Mouse (Mus musculus): ENCODE measurements around the gene Bclaf3. TPM values are rescaled to one million over a fixed set of nuclear protein-coding genes. Genes with fewer than 3 reads are reported as not detected.
"Not testable (repeated sequence)": the region's sequence is repeated elsewhere in the genome, so short reads cannot be mapped to it uniquely, and the experiment has no call there.

The Bclaf3 gene
- polyA plus RNA-seq, 1 experiment from 2014 or later = 18.4 TPM

DNA sequence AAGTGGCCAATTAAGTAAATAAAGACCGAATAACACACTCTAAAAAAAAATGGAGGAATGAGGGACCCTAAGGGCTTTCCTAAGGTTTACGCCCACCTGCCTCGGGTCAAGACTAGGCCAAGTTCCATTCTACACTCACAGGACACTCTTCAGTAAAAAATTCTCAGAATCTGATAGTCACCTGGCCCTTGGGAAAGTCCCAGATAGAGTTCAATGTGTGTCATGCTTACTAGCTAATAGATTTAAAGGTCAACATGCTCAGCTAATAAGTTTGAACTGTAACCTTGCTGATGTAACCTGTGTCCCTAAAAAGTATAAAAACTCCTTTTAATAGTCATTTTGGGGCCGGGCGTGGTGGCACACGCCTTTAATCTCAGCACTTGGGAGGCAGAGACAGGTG lies 10.9 kb upstream of the Bclaf3 start:
- H3K9me3 ChIP-seq (ENCODE audit: control insufficient read depth, low read length) = no peaks in the 10 kb centered on the region
- no peaks in the 10 kb centered on the region for H3K4me1 ChIP-seq (replicated peaks; ENCODE audit: control insufficient read depth, insufficient read depth, low read length)
- H3K27me3 ChIP-seq (replicated peaks; ENCODE audit: control insufficient read depth, insufficient read depth, low read length) = no peaks in the 10 kb centered on the region
- H3K9ac ChIP-seq (ENCODE audit: low read length) = no peak overlapping the region
- DNase-seq (ENCODE audit: low spot score) (no peak), ATAC-seq (replicated peaks; ENCODE audit: low FRiP score, low TSS enrichment, low read depth) (no peak)
- H3K36me3 ChIP-seq (ENCODE audit: control insufficient read depth, insufficient read depth, low read length) = no peaks in the 10 kb centered on the region
- no peak overlapping the region for H3K4me3 ChIP-seq (ENCODE audit: low read depth, low read length)
- WGBS = 85% methylated on average over 6 of the region's 6 CpGs
- H3K4me2 ChIP-seq (ENCODE audit: low read length) = no peak overlapping the region
- H3K27ac ChIP-seq (ENCODE audit: low read depth) = no peak overlapping the region

DNA sequence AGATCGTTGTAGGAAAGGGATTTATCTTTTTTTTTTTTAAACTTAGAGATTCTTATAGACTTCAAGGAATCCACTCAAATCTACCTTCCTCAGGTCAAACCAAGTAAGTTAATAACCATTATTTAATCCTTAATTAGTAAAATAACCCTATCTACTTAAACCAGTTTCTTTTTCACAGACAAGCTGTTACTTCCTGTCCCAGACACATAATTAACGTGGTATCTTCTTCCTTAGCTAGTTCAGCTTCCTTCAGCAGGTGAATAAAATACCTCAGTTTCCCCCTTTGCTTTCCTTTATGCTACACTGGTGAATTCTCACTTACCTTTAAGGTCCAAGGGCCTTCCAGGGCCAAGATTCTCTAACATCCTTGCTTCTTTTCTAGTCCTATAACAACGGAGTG lies 4.7 kb upstream of the Bclaf3 start:
- Histone ChIP-seq H3K4me3 (ENCODE audit: low read depth, low read length) (no peak overlapping the region), H3K4me1 (replicated peaks; ENCODE audit: control insufficient read depth, insufficient read depth, low read length) (no peaks in the 10 kb centered on the region), H3K4me2 (ENCODE audit: low read length) (no peak overlapping the region), H3K9me3 (ENCODE audit: control insufficient read depth, low read length) (no peaks in the 10 kb centered on the region), H3K27ac (ENCODE audit: low read depth) (no peak overlapping the region), H3K27me3 (replicated peaks; ENCODE audit: control insufficient read depth, insufficient read depth, low read length) (no peaks in the 10 kb centered on the region), H3K9ac (ENCODE audit: low read length) (no peak overlapping the region), H3K36me3 (ENCODE audit: control insufficient read depth, insufficient read depth, low read length) (no peaks in the 10 kb centered on the region)
- no peak for ATAC-seq (replicated peaks; ENCODE audit: low FRiP score, low TSS enrichment, low read depth)
- WGBS = 69% methylated on average over 3 of the region's 3 CpGs
- DNase-seq (ENCODE audit: low spot score) = no peak

GRCm38 (mm10) chrX:159522651-159523050 lies 3.8 kb upstream of the Bclaf3 start:
- Histone ChIP-seq H3K4me1 (replicated peaks; ENCODE audit: control insufficient read depth, insufficient read depth, low read length) (no peaks in the 10 kb centered on the region), H3K36me3 (ENCODE audit: control insufficient read depth, insufficient read depth, low read length) (no peaks in the 10 kb centered on the region), H3K9me3 (ENCODE audit: control insufficient read depth, low read length) (no peaks in the 10 kb centered on the region), H3K27me3 (replicated peaks; ENCODE audit: control insufficient read depth, insufficient read depth, low read length) (no peaks in the 10 kb centered on the region), H3K4me3 (ENCODE audit: low read depth, low read length) (no peak overlapping the region), H3K27ac (ENCODE audit: low read depth) (no peak overlapping the region), H3K4me2 (ENCODE audit: low read length) (no peak overlapping the region), H3K9ac (ENCODE audit: low read length) (no peak overlapping the region)
- WGBS = 76% methylated on average over 4 of the region's 4 CpGs
- no peak for DNase-seq (ENCODE audit: low spot score)
- ATAC-seq (replicated peaks; ENCODE audit: low FRiP score, low TSS enrichment, low read depth) = no peak

GRCm38 (mm10) chrX:159532427-159532810 lies 5.9 kb downstream of the Bclaf3 start:
- Histone ChIP-seq H3K9me3 (ENCODE audit: control insufficient read depth, low read length) (no peaks in the 10 kb centered on the region), H3K4me3 (ENCODE audit: low read depth, low read length) (peak overlapping the region; percentile 51), H3K9ac (ENCODE audit: low read length) (peak overlapping the region; percentile 55), H3K36me3 (ENCODE audit: control insufficient read depth, insufficient read depth, low read length) (no peaks in the 10 kb centered on the region), H3K4me1 (replicated peaks; ENCODE audit: control insufficient read depth, insufficient read depth, low read length) (no peaks in the 10 kb centered on the region), H3K27ac (ENCODE audit: low read depth) (peak overlapping the region; percentile 64; the same call in 1 of the 2 replicates), H3K4me2 (ENCODE audit: low read length) (peak overlapping the region; percentile 48), H3K27me3 (replicated peaks; ENCODE audit: control insufficient read depth, insufficient read depth, low read length) (no peaks in the 10 kb centered on the region)
- peak; percentile 96 for DNase-seq (ENCODE audit: low spot score)
- peak; percentile 98 for ATAC-seq (replicated peaks; ENCODE audit: low FRiP score, low TSS enrichment, low read depth)
- WGBS = 10% methylated on average over 36 of the region's 38 CpGs

- Histone ChIP-seq H3K9ac (ENCODE audit: low read length) (peak overlapping the region; percentile 55), H3K4me3 (ENCODE audit: low read depth, low read length) (peak overlapping the region; percentile 51), H3K36me3 (ENCODE audit: control insufficient read depth, insufficient read depth, low read length) (no peaks in the 10 kb centered on the region), H3K4me1 (replicated peaks; ENCODE audit: control insufficient read depth, insufficient read depth, low read length) (no peaks in the 10 kb centered on the region), H3K27me3 (replicated peaks; ENCODE audit: control insufficient read depth, insufficient read depth, low read length) (no peaks in the 10 kb centered on the region), H3K9me3 (ENCODE audit: control insufficient read depth, low read length) (no peaks in the 10 kb centered on the region), H3K4me2 (ENCODE audit: low read length) (peak overlapping the region; percentile 48), H3K27ac (ENCODE audit: low read depth) (peak overlapping the region; percentile 64; the same call in 1 of the 2 replicates)
- 21% methylated on average over 23 of the region's 56 CpGs for WGBS
- DNase-seq (ENCODE audit: low spot score) = peak; percentile 57
- peak; percentile 80 for ATAC-seq (replicated peaks; ENCODE audit: low FRiP score, low TSS enrichment, low read depth)
Measured at GRCm38 (mm10) chrX:159532811-159533462, 6.4 kb downstream of the Bclaf3 start.

DNA sequence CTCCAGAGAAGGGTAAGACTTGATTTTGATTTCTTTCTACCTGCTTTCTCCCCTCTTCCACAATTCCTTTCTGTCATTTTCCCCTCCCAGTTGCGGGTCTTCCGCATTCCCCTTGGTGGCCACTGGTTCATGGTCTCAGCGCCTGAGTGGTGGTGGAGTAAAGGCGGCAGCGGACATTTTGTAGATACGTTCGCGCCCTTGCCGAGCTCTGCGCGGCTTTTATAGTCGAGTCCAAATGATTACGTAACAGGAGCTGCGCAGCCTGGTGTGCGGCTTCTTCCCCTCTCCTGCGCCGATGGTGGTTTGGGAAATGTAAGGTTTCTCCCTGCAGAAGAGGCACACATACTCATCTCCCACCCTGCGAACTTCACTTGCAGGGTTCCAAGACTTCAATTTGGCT lies 15.4 kb downstream of the Bclaf3 start:
- ATAC-seq (replicated peaks; ENCODE audit: low FRiP score, low TSS enrichment, low read depth) (no peak), DNase-seq (ENCODE audit: low spot score) (no peak)
- H3K9me3 ChIP-seq (ENCODE audit: control insufficient read depth, low read length) = no peaks in the 10 kb centered on the region
- H3K4me3 ChIP-seq (ENCODE audit: low read depth, low read length) = no peak overlapping the region
- H3K4me2 ChIP-seq (ENCODE audit: low read length) = no peak overlapping the region
- no peak overlapping the region for H3K9ac ChIP-seq (ENCODE audit: low read length)
- WGBS = 94% methylated on average over 18 of the region's 18 CpGs
- H3K36me3 ChIP-seq (ENCODE audit: control insufficient read depth, insufficient read depth, low read length) = no peaks in the 10 kb centered on the region
- H3K4me1 ChIP-seq (replicated peaks; ENCODE audit: control insufficient read depth, insufficient read depth, low read length) = no peaks in the 10 kb centered on the region
- H3K27me3 ChIP-seq (replicated peaks; ENCODE audit: control insufficient read depth, insufficient read depth, low read length) = no peaks in the 10 kb centered on the region
- no peak overlapping the region for H3K27ac ChIP-seq (ENCODE audit: low read depth)

DNA sequence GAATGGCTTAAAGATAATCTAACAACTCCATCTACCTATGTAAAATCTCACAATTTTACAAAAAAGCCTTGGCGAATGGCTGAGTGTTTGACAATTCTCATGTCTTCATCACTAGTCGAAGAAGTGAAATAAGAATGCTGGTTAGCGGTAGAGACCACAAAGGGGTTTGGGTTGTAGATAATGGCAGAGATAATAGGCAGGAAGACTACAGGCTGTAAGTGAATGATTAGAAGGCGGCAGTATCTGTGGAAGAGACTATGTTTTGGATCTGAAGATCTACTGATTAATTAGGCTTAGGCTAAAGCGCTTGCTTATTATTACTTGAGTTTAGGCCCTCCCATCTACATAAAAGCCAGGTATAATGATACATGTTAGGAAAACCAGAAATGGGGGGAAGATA lies 20.6 kb downstream of the Bclaf3 start:
- no peak for ATAC-seq (replicated peaks; ENCODE audit: low FRiP score, low TSS enrichment, low read depth)

DNA sequence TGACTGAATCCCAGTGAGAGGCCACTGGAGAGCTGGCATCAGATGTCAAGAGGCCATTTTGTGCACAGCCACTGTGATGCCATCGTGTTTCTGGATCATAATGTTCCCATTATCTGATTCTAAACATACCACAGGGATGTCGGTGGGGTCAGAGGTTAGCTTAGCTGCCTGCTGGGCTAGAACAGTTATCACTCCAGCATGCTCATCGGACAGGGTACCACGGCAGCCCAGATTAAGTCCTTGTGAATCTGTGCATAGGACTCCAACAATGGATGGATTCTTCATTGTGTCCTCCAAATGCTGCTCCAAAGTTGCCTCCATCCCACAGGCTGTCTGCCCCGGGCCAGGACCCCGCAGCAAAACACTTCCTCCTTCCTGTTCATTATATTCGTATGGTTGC lies 58.2 kb downstream of the Bclaf3 start:
- not testable (repeated sequence) for H3K9ac ChIP-seq (ENCODE audit: low read length); H3K4me1 ChIP-seq (replicated peaks; ENCODE audit: control insufficient read depth, insufficient read depth, low read length); H3K27me3 ChIP-seq (replicated peaks; ENCODE audit: control insufficient read depth, insufficient read depth, low read length); H3K4me2 ChIP-seq (ENCODE audit: low read length); H3K27ac ChIP-seq (ENCODE audit: low read depth); ATAC-seq (replicated peaks; ENCODE audit: low FRiP score, low TSS enrichment, low read depth); DNase-seq (ENCODE audit: low spot score); H3K36me3 ChIP-seq (ENCODE audit: control insufficient read depth, insufficient read depth, low read length); H3K9me3 ChIP-seq (ENCODE audit: control insufficient read depth, low read length); H3K4me3 ChIP-seq (ENCODE audit: low read depth, low read length)
- WGBS = 75% methylated on average over 7 of the region's 7 CpGs

More for the DNA sequence above, 20.6 kb downstream of the Bclaf3 start:
- H3K4me3 ChIP-seq (ENCODE audit: low read depth, low read length) = no peak overlapping the region
- H3K9ac ChIP-seq (ENCODE audit: low read length) = no peak overlapping the region
- no peaks in the 10 kb centered on the region for H3K27me3 ChIP-seq (replicated peaks; ENCODE audit: control insufficient read depth, insufficient read depth, low read length)
- 99% methylated on average over 5 of the region's 5 CpGs for WGBS
- H3K27ac ChIP-seq (ENCODE audit: low read depth) = no peak overlapping the region
- H3K4me1 ChIP-seq (replicated peaks; ENCODE audit: control insufficient read depth, insufficient read depth, low read length) = no peaks in the 10 kb centered on the region
- no peaks in the 10 kb centered on the region for H3K9me3 ChIP-seq (ENCODE audit: control insufficient read depth, low read length)
- H3K36me3 ChIP-seq (ENCODE audit: control insufficient read depth, insufficient read depth, low read length) = peaks cover 4% of the 10 kb centered on the region; the same call in 1 of the 2 replicates
- DNase-seq (ENCODE audit: low spot score) = no peak
- no peak overlapping the region for H3K4me2 ChIP-seq (ENCODE audit: low read length)

DNA sequence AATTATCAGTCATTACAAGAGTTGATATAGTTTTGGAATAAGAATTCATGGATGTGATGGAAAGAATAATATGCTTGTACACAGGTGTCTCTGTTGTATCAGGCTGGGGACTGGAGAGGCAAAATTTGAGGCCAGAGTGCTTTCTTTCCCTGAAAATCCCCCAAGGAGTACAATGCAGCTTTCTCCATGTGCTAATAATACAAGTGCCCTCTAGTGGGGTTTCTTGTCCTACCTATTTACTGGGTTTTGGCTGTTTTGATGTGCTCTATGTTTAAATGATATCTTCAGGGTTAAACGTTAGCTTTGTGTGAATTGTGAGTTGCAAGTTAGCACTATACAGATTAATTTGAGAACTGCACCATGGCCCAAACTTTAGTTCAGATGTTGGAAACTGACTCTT lies 65.1 kb downstream of the Bclaf3 start:
- H3K27ac ChIP-seq (ENCODE audit: low read depth) = no peak overlapping the region
- no peaks in the 10 kb centered on the region for H3K27me3 ChIP-seq (replicated peaks; ENCODE audit: control insufficient read depth, insufficient read depth, low read length)
- H3K36me3 ChIP-seq (ENCODE audit: control insufficient read depth, insufficient read depth, low read length) = no peaks in the 10 kb centered on the region
- H3K9ac ChIP-seq (ENCODE audit: low read length) = no peak overlapping the region
- no peak overlapping the region for H3K4me3 ChIP-seq (ENCODE audit: low read depth, low read length)
- DNase-seq (ENCODE audit: low spot score) = no peak
- no peaks in the 10 kb centered on the region for H3K4me1 ChIP-seq (replicated peaks; ENCODE audit: control insufficient read depth, insufficient read depth, low read length)
- 65% methylated on average over 1 of the region's 1 CpGs for WGBS
- no peaks in the 10 kb centered on the region for H3K9me3 ChIP-seq (ENCODE audit: control insufficient read depth, low read length)
- ATAC-seq (replicated peaks; ENCODE audit: low FRiP score, low TSS enrichment, low read depth) = no peak
- H3K4me2 ChIP-seq (ENCODE audit: low read length) = no peak overlapping the region
